Mouse (Mus musculus) monocyte, adult 2 months (primary cell): Measurements from ENCODE around the gene Mrpl55.
A peak's percentile ranks its signal among the peaks of the same experiment; 100 is the strongest.

ENCODE experiments used
- DNase-seq, 2 experiments: peaks; one replicate each; pipeline ENCODE4 v3.0.0; 2022; ENCODE audit warnings: low spot score in 2 of 2, low read depth in 1 of 2

Gene Mrpl55

DNA sequence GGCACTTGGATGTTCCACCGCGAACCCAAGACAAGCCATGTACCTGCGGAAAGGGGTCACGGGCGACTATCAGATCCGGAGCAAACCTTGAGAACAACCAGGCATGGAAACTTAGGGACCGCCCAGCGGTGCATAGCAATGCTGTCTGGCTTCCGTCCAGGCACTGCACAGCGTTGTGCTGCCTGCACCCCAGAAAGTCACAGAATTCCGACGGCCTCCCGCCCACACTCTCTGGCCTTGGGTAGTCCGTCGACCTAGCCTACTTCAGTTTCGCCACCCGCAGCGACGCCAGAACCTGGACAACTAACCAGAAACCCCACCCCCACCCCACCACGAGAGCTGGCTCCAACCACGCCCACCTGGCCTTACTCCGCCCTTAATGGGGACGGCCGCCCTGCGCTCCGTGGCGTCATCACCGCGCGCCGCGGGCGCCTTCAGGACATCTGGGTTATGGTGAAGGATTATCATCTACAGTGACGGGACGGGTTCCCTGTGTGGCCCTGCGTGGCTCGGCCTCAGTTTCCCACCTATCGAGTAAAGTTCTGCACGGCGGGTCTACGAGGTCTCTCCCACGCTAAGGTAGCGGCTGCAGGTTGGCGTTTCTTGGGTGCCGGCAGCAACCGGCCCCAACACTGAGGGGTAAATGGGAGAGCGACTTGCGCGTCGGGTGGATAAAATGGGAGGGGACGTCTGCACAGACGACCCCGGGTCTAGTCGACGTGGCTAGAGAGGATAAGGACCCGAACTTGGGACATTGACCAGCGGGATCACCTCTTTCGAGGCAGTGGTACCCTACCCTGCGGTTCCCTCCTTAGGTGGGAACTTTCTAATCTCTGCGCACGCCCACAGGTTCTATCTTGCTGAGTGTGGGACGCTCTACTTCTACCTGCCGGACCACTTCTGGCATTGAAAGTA lies at the start of gene Mrpl55:
TSS of gene Mrpl55 (plus strand) at position 406 of the 915 bp plus-strand sequence.
- DNase-seq, result peak; percentile 64 to 86

DNA sequence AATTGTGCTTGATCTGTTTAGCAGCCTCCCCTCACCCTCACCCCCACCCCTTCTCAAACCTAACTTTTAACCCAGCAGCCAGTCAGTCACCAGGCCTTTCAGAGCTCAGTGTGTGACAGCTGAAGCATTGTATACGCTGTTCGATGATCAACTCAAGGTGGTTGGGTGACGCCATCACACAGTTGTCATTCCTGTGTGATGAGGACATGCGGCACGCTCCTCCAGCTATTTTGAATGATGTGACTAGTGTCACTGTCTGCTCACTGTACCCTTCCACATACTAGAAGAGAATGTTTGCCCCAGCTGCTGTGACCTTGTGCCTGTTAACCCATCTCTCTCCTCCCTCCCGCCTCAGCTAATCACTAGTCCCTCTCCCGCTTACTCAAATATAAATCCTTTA lies 48.1 kb upstream of the Mrpl55 start:
- no peak for DNase-seq

DNA sequence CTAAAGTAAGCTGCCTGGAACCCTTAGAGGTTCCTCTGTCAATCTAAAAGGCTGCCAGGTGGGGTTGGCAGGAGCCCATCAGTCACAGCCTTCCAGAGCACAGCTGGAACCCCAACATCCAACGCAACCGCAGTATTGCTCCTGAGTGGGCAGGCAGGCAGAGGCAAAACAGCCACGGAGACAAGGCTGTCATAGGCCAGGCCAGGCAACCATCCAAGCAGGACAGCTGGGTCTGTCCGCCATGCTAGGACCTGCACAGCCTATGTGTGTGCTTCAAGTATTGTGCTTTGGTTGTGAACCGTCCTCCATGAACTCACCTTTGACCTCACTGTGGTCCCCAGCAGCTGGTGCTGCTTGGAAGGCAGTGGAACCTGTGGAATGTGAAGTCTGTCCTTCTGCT lies 46.4 kb upstream of the Mrpl55 start:
- no peak for DNase-seq

DNA sequence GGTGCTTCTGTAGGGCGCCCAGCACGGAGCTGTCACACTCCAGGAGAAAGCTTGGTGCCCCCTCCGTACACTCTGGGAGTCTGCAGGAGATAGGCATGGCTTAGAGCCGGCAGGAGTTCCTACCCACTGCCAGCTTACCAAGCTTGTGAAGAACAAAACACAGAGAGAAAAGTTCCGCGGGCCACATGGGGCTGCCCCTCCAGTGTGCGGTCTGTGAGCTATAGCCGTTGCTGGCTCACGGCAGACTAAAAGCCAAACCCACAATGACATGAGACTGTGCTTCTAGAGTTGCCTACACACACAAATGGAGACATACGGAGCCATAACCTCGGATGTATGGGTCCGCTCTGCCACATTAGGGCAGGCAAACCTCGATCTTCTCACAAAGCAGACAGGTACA lies 43.2 kb upstream of the Mrpl55 start:
- DNase-seq, result no peak

DNA sequence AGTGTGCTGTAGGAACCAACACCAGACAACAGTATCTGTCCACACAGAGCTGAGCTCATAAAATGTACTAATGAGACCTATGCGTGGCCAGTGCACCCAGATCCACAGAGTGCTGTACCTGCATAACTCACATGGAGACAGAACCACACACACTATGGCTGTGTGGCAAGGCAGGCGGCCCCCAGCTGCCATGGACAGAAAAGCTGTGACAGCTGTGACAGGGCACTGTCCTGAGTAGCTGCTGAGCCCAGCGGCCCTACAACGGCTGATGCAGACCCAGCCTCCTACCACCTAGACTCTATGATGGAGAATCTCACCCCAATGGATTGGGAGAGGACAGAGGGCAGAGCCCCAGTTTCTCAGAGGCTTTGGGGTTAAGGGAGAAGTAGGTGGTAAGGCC lies 42.7 kb upstream of the Mrpl55 start:
- no peak for DNase-seq

DNA sequence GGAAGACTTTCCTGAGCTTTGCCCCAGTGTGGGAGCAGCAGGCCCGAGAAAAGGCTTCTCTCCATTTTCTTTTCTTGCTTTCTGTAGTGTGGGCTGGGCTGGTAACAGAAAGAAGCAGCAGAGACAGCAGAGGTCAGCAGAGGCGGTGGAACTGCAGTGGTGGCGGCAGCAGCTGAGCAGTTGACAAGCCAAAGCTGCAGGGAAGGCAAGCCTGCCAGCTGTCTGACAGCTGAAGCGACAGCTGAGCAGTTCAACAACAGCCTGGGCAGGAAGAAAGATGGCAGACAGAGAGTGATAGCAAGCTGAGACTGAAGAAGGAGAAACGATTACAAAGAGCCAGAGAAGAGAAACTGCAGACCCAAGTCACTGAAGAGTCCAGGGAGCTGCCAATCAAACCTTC lies 40.9 kb upstream of the Mrpl55 start:
- no peak for DNase-seq

DNA sequence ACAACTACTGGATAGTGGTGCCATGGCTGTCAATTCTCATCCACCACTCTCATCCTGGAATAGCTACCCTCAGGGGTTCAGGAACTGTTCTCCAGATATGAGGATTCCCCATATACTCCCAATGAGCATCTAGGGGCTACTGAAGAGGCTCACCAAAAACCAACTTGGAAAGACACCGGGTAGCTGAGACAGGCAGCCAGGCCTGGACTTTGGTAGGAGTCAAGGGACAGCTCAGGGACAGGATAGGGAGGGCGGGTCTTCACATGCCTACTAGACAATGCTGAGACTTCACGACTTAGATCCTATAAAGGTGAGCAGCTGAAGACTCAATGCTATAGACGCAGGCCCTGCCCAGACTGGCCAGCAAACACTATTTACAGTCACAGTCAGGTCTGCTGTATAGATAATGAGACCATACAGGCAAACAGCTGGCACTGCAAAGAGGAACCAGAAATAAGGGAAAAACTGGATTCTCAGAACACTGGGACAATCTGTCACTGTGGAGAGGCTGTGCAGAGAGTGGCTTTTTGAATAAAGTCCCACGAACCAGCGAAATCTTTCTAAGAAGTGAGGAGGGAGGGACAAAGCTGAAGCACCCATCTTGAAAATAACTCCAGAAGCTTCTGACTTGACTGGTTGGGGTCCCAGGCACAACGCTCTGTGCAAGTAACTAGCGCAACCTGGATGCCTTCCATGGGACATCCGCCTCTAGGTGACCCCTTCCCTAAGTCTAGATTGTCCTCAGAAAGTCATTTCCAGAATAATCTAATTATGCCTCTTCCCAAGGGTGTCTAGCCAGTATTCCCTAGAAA lies 39.6 kb upstream of the Mrpl55 start:
- DNase-seq, result no peak

DNA sequence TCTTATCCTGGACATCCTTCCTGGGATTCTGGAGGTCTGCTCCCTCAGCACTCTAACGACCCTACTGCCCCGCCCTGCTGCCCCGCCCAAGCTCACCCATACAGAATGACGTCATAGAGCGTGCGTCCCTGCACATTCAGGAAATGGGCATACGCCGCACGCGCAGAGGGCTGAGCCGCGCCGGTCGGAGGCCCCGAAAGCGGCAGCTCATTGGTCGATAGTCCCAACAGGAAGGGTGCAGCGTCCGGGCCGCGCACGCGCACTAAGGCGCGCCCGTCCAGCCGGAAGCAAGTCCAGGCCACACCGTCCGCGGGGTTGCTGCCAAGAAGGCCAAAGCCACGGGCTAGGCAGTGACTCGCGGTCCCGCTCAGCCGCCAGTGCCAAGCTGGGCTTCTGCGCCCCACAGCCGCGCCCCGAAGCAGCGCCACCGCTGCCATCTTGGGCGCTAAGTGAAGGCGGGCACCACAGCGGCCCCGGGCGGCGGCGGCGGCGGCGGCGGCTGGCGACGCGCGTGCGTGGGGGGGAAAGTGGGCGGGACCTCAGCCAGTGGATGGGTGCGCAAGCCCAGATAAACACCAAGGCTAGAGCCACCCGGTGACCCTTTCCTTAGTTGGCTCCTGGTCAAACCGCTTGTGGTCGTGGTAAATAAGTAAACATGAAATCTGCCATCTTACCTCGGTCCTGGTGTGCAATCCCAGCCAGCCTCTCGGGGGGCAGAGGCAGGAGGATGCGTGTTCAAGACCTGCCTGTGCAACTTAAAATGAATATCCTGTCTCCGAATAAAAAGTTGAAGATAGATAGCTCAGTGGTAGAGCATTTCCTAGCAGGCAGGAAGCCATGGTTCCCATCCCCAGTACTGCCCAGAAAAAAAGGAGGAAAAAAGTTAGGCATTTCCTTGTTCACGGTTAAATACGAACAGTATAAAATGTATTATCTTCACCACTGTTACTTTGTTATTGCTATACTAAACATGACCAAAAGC lies 38.7 kb upstream of the Mrpl55 start, which contains the start of gene Iba57:
TSS of gene Iba57 (minus strand) at position 485 of the 982 bp plus-strand sequence.
- DNase-seq, result peak; percentile 95 to 97

DNA sequence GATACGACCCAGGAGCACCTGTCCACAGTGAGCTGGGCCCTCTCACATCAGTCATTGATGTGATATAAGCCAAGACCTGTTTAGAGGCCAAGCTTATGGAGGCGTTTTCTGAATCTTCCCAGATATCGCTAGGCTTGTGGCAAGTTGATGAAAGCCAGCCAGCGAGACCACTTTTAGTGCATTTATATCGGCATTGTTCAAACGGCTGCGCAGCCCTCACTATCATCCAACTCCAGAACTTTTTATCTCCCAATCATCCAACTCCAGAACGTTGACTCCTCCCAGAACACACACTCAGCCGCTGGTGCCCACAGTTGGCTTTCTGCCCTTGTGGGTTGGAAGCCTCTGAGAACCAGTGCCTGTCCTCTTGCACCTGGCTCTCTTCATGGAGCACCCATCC lies 37.9 kb upstream of the Mrpl55 start:
- DNase-seq, result no peak

DNA sequence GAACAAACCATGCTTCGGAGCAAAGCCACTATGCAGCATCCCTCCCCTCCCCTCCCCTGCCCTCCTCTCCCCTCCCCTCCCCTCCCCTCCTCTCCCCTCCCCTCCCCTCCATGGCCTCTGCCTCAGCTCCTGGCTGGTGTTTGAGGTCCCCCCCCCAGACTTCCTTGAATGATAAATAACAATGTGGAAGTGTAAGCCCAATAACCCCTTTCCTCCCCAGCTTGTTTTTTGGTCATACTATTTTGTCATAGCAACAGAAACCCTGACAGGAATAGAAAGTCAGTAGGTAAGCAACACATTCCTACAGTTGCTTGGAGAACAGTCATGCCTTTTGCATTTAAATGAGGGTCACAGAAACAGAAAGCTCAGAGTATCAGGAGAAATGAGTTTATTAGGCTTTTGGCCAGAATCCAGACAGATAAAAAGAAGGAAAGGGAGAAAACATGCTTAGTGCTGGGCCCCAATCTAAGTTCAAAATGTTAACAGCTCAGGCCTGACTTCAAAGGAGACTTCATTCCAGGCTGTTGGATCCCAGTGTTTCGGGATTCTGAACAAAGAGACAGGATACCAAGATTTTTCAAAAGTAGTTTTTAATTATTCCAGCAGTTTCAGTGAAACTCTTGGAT lies 36.6 kb upstream of the Mrpl55 start:
- no peak for DNase-seq

DNA sequence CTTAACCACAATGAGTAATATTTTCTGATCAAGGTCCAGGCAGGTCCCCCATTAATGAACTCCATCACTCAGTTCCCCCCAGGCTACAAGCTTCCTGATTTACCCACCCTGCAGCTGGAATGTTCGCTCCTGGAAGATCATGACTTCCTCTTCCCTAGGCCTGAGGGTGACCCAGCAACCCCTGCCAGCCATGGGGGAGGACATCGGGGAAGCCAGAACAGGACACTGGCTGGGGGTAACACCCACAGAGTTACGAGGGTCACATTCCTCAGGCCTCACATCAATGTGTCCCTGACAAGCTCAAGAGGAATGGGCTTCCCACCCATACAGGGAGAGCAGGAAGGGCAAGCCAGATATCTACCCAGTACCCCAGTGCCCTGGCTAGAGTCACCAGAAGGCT lies 32.5 kb upstream of the Mrpl55 start:
- DNase-seq, result no peak

DNA sequence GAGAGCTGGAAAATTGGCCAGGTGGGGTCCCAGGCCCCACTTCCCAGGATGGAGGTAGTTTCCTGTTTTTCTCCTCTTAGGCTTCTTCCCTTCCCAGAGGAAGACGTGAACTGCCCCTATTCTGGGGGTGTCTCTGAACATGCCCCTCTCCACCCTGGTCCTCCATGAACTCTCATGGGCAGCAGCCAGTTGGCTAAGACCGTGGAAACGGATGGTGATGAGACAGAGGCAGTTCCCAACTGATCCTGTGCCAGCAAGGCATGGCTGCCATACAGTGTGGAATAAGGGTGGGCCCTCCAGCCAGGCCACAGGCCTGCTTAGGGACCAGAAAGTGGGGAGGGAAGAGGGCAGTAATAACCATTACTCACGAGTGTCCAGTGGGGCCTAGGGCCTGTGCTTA lies 31.7 kb upstream of the Mrpl55 start:
- DNase-seq, result no peak

DNA sequence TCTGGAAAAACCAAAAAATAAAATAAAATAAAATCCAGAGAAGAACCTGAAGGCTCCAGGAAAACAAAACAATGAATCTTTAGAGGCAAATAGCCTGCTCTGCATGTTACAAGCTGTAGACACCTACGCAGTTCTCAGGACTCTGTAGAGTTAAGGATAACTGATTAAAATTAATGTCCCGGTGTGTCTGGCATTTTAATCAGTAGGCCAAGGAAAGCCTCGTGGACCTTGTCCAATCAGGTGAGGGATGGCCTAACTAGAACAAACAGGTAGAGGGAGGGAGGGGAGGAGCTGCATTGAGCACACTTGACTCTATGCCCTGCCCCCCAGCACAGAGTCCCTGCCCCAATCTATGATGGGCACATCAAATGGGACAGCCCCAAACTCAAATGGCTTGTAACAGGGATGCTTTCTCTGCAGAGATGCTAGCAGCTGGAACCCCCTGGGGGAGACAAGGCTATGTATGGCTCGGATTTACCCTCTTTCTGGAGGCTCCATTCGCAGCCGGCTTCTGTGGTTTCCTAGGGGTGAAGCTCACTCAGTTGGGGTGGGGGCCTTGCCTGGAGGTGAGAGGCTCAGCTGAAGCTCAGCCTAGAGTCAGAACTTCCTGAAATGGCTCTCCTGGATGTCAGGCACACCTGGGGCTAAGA lies 28.0 kb upstream of the Mrpl55 start:
- no peak for DNase-seq

DNA sequence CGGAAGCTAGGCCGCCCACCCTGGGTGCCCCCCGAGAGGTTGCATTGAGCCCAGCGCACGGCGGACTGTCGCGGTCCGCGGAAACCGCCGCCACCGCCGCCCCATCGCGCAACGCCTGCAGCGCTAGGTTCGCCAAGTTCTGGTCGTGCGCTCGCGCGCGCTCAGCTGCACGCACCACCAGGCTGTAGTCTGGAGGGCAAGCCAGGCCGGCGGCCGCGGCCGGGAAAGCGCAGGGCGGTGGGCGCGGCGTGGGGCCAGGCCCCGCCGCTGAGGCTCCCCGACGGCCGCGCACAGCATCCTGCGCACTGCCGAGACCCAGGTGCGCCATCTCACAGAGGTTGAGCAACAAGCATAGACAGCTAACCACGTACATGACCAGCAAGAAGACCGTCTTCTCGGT lies 25.8 kb upstream of the Mrpl55 start:
- DNase-seq, result no peak

DNA sequence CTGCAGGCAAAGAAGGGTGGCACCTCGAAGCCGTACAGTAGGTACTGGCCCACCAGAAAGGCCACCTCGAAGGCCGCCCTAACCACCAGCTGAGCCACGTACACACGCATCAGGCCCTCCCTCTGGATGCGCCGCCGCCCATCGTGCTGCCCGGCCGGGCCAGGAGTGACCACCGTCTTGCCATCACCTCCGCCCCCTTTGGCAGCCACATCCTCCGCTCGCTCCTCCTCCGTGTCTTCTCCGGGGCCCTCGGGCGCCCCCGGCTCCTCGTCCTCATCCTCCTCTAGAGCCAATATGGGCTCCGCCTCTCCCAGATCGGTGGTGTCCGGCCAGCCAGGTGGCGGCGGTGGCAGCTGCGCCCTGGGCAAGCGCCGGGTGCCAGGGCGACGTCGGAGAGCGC lies 25.4 kb upstream of the Mrpl55 start:
- no peak for DNase-seq

DNA sequence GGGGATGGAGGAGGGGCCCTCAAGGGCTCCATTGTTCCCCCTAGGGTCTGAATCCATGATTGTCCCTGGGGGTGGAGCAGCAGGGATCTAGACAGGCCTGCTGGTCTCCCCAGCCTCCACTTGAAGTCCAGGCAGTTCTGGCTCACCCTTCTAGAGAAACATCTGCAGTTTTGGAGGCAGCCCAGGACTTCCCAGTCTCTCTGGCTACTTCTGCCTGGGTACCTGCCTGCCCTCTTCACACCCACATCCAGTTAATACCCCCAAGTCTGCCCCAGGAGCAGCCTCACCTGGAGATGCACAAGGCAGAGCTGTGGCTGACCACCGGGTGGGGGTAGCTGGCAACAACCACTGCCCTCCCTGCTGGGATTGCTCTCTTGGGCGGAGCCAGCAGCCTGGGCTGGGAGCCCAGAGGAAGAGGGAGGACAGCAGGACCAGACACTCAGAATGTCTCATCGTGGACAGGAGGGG lies 19.4 kb upstream of the Mrpl55 start, which contains the start of gene Gjc2:
TSS of gene Gjc2 (minus strand) at position 350 of the 468 bp plus-strand sequence.
- no peak for DNase-seq

DNA sequence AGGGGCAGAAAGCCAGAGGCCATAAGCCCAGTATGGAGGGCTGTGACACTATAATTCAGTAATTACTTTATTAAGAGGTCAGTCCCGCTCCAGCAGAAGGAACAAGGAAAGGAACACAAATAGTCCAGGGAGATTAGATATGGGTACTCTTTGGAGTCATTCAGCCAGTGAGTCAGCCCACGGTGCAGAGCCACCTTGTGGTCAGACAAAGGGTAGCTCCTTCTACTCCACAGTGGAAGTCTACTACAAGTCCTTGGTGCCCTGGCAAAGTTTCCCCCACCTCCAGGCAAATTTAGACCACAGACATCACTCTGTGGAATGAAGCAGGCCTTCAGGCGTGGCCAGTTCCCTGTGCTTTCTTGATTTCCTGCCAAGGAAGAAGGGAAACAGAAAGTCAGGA lies 18.5 kb upstream of the Mrpl55 start:
- DNase-seq, result no peak

DNA sequence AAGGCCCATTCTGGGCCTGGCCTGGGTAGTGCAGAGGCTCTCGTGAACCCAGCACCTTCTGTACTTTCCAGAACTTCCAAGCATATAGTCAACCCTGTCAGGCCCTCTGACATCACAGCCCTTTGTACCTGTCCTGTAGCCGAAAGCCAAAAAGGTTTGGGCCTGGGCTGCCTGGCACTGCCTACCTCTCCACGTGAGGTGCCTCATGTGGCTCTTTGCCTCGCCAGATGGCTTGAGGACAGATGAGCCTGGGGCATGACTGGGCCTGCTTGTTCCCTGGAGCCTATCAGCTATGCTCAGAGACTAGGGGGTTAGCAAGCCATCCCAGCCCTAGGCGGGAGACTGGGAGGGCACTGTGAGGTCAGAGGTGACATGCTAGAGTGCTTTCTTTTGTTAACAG lies 16.8 kb upstream of the Mrpl55 start:
- DNase-seq, result no peak

DNA sequence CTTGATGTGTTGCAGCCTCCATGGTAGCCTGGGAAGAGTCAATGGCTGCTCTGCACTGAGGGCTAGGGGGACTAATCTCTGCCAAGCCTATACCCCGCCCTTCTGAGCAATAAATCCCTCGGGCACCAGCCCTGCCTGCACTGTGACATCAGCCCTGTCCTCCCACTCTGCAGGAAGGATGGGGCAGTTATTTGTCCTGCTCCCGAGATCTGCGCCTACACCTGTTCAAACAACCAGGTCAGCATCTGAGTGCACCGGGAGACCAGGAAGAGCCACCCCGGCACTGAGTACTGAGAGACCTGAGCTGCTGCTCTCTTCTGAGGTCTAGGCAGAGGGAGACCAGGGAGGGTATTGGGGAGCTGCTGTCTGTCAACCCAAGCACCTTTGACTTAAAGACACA lies 14.6 kb upstream of the Mrpl55 start:
- no peak for DNase-seq
